Mouse (Mus musculus) thymus, postnatal 4 days (tissue): Measurements from ENCODE around the gene Pdzd4.

ENCODE experiments used
- DNase-seq: peaks from one replicate; pipeline ENCODE4 v3.0.0; 2021

Pdzd4 gene

DNA sequence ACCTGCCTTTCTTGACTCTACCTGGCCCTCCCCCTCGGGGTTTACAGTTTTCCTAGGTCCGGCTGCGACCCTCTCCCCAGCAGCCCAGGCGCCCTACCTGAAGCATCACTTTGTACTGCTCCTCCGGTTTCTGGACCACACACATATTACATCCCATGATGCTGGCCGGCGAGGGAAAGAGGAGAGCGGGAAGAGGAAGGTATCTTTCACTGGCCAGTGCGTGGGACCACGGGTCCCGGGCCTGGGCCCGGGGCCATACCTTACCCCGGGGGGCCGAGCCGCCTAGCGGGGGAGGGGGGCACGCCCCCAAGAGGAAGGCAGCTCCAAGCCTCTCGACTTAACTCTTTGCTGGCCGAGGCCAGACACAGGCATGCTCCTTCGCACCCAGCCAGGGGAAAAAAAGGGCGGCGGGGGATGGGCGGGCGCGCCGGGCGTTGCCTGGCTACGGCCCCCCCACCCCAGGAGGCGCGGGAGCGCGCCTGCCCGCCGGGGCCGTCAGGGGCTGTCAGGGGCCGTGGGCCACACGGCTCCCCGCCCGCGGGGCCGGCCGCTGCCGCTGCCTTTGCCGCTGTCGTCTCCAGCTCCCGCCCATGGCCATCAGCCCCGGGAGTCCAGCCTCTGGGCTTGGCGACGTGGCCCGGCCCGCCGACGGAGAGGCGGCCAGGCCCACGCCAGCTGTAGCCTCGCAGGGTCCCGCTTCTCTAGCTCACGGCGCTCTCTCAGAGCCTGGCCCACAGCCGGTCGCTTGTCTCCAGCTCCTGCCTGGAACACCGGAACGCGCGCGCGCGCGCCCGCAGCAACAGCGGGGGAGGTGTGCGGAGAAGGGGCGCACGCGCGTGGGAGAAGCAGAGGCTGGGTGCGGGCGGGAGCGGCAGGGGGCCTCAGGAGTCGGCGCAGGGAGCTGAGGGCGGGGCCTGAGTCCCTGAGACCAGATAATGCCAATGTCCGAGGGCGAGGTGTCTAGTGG lies at the start of gene Pdzd4:
Gene Pdzd4, minus strand, starts transcription at position 785 of the 967 bp plus-strand sequence.
- peak; percentile 79 for DNase-seq

- DNase-seq = no peak
These were observed 47.2 kb upstream of the Pdzd4 start for GRCm38 (mm10) chrX:73871956-73872355.

DNA sequence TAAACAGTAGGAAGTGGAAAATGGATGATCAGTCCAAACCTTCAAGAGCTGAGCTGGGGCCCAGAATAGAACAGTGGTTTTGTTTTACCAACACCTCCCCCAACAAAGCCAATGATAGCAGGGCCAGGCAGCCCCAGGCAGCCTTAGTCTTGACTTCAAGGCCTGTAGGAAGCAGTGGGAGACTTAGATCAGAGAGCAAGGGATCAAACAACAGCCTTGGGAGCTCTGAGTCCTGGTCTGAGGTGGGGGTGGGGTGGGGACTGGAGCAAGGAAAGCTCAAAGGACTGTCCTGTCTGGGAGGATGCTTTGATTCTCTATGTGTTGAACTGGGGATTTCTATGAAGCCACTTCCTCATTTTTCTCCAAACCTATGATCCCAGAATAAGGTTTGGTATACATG lies 46.7 kb upstream of the Pdzd4 start:
- DNase-seq = no peak

GRCm38 (mm10) chrX:73869334-73869733 lies 44.6 kb upstream of the Pdzd4 start:
- peak; percentile 70 for DNase-seq

DNA sequence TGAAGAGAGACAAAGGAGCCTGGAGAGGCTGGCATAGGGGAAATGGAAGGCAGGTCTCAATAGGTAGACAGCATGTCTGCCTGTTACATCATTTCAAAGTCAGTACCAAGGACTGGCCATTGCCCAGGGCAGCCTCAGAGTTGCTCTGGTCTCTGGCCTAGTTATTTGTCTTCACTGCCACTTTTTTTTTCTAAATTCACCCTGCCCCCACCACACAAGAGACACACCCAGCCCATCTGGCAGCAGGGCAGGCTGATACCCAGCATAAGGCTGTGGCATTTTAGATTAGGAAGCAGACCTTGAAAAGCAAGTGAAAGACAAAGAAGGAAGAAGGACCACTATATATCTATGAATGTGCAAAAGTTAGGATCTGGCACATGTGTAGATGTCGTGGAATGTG lies 43.1 kb upstream of the Pdzd4 start:
- no peak for DNase-seq

GRCm38 (mm10) chrX:73867256-73867655 lies 42.5 kb upstream of the Pdzd4 start:
- DNase-seq = no peak

DNA sequence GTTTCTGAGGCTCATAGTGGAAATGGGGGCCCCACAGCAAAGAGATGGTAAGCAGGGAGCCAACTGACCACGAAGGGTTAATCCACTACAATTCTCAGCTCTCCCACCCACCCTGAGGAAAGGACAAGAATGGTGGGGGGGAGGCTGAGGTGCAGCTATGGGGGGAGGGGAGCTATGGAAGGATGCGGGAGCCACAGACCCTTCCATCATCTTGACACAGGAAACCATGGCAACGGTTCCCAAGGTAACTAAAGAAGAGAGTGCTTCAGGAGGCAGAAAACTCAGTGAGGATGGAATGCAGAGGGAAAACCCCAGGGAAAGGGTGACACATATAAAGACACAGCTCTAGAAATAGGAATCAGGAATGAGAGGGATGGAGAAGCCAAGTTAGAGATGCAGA lies 39.9 kb upstream of the Pdzd4 start:
- no peak for DNase-seq

DNA sequence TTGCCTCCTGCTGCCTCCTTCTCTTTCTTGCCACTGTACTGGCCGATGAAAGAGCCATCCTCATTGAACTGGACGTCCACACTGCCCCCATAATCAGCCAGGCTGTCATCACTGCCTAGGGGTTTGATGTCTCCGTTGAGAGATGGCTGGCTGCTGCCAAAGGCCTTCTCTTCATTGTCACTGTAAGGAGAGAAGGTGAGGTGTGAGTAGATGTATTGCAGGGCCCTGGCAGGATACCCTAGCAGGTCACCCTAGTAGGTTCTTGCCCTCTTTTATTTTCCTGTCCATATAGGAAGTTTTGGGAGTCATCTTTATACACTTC lies 30.3 kb upstream of the Pdzd4 start:
- DNase-seq = no peak

- no peak for DNase-seq
These were observed 29.7 kb upstream of the Pdzd4 start for GRCm38 (mm10) chrX:73854326-73855086.

GRCm38 (mm10) chrX:73836691-73837090 lies 11.9 kb upstream of the Pdzd4 start:
- no peak for DNase-seq

DNA sequence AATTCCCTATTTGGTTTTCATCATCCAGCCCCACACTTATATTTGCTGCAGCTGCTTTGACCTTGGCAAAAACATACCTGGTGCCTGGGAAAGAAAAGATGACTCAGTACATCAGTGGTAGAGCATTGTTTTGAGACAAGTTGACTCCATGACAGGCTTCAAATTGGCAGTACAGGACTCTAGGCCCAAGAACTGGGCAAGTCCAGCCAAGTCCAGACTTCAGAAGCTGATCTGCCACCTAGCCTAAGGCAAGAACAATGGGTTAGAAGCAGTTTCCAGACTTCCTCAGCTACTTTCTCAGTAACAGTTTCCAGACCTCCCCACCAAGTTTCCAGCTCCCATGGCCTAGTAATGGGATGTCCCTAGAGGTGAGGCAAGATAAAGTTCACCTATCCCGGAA lies 11.0 kb upstream of the Pdzd4 start:
- no peak for DNase-seq

GRCm38 (mm10) chrX:73823747-73824146 lies 1.0 kb downstream of the Pdzd4 start:
- no peak for DNase-seq

GRCm38 (mm10) chrX:73816596-73817314 lies 8.0 kb downstream of the Pdzd4 start:
- DNase-seq = no peak

DNA sequence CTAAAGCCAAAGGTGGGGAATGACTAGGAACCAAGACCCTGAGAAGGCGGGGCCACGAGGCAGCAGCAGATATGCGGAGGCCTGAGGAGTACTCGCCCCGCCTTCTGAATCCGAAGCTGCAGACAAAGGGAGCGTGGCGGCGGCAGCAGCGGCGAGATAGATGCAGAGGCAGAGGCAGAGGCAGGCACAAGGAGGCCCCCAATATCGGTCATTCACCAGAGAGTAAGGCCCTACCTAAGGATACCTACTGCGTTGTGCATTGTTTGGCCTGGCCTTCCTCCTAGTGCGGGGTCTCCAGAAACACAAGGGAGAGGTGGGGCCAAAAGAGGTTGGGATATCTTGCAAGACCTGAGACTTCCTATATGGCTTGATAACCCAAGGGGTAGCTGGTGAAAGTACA lies 9.7 kb downstream of the Pdzd4 start:
- DNase-seq = peak; percentile 56

GRCm38 (mm10) chrX:73805814-73806213 lies 19.0 kb downstream of the Pdzd4 start:
- DNase-seq = no peak

- peak; percentile 88 for DNase-seq
These were observed 26.3 kb downstream of the Pdzd4 start for GRCm38 (mm10) chrX:73798502-73798901.

DNA sequence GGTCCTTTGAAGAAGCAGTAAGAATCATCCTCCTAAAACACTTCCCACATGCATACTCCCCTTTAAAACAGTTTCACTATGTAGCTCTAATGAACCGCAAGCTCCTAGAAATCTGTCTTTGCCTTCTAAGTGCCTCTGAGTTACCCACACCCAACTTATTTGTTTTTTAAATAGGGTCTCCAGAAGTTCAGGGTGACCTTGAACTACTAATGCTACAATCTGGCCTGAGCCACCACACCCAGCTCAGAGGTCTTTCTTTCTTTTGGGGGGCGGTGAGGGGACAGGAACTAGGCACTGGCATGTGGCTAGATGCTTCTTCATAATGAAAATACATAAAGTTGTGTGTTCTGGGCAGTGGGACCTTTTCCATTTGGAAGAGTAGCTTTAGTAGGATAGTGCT lies 27.3 kb downstream of the Pdzd4 start:
- no peak for DNase-seq

DNA sequence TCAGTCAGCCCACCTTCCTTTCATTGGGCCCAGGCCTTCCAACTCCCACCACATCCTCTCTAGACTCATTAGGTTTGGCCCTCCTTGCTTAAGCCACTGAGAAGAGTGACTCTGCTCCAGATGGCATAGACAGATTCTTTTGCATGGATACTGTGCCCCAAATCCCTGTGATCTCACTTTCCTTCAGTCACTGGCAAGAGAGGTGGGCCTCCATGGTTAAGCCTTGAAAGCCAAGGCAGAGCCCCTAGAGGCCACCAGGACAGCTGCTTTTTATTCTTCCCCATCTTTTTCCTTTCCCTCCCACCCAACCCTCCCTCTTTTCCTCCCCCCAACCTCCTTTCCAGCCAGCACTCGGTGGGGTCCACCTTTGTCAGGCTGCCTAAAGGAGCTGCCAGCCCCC lies 31.3 kb downstream of the Pdzd4 start:
- DNase-seq = no peak

- DNase-seq = no peak
These were observed 31.7 kb downstream of the Pdzd4 start for GRCm38 (mm10) chrX:73793039-73793438.

DNA sequence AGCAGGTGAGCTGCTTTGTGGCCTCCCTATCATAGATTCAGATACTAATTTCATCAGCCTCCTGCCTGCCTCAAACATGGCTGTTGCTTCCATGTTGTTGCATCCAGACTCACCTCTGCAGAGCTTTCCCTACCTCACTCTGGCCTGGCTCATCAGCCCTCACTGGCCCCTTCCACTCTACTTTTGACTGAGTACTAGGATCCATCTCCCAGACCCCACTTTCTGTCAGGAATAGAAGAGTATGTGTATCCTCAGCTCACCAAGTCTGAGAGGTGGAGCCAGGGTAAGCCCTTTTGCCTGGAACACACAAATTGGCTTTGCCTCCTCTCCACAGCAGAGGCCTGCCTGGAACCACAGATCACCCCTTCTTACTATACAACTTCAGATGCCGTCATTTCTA lies 36.3 kb downstream of the Pdzd4 start:
- DNase-seq = no peak

- no peak for DNase-seq
These were observed 37.6 kb downstream of the Pdzd4 start for GRCm38 (mm10) chrX:73787225-73787558.

- peak; percentile 91 for DNase-seq
These were observed 38.2 kb downstream of the Pdzd4 start, which contains the start of the genes Idh3g and Ssr4 for GRCm38 (mm10) chrX:73786364-73787224. Gene Idh3g, minus strand, starts transcription at chrX:73786897. Gene Ssr4, plus strand, starts transcription at chrX:73787028.
